Mouse (Mus musculus) right cerebral cortex, postnatal 10 days (tissue): Measurements from ENCODE around the gene Hsd17b3.

Source experiments
- DNase-seq, 2 experiments: peaks; one replicate each; pipeline ENCODE4 v3.0.0; 2021; ENCODE audit warnings: low spot score in 2 of 2

Hsd17b3 gene

DNA sequence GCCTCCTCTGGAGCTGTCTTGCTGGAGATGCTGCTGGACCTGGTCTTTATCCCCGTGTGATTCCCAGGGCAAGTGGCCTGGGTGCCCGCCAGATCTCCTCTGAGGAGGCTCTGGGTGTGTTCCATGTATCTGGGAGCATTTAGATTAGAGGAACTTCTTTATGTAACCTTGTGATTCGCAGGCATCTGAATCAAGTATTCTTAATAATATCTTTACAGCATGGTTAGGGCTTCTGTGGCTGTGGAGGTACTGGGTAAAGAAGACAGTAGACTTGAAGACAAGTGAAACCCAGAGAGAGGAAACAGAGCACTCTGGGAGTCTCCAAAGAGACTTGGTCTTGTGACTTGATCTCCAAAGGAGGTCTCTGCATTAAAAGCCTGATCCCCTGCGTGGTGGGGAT is at the start of gene Hsd17b3:
Hsd17b3 (minus strand) TSS at position 101 of the 400 bp plus-strand sequence.
- no peak for DNase-seq

DNA sequence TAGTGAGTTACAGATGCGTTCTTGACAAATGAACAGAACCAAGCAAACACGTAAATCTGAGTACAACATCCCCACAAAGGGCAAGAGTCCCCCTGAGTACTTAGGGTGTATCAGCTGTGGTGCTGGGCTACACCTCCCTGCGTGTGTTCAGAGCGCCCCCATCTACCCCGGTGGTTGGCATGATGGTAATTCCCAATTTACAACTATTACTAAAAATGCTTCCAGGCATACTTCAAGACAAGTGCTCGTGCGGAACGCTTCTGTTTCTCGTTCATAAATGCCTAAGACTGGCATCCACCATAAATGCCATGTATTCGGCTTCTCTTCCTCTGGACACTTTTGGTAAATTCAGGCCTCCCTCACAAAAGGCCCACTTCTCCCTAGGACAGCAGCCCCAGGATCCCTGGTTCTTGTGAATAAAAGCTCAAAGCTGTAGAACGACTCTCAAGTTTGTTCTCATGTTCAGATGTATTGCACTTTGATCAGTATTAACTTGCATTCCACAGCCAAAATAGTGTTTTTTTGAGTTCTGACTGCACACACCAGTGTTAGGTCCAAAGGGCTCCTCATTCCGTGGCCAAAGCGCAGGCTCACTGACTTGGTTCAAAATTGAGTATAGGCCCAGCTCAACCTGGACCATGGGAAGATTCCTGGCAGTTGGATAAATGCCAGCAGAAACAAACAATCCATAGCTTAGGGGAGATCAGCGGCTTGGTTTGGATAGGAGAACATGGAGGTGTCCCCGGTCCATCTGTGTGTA is 40.8 kb upstream of the Hsd17b3 start:
- peak; percentile 30 to 44 for DNase-seq

DNA sequence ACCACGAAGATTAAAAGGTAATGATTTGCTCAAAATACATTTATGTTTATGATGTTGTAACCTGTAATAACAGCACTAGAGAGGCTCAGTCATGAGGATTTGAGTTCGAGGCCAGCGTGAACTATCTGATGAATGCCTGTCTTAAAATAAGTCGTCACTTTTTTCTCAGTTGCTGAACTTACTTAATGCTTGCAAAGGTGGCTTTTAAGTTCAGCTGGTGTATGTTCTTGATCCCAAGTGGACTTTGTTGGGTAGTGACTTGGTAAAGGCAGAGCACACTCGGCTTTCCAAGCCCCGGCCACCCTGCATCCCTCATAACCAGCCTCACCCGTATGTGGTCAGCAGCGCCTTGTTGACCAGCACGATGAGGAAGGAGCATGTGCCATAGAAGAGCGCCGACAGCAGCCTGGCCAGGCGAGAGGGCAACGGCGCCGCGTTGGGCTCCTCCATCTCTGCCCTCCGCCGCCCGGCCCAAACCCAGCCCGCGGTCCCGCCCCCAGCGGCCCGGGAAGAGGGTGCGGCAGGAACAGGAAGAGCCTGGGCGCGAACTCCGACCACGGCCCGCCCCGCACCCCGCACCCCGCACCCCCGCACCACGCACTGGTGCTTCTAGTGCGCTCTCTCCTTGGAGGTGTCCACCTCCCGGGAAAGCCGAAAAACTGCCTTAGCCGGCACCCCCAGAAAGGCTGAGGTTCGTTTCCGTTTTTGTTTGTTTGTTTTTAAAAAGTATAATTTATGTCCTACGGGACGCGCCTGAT is 40.0 kb upstream of the Hsd17b3 start, which contains the start of gene Slc35d2:
Slc35d2 (minus strand) TSS at position 511 of the 758 bp plus-strand sequence.
- DNase-seq = peak in 1 of 2 experiments; percentile 35

DNA sequence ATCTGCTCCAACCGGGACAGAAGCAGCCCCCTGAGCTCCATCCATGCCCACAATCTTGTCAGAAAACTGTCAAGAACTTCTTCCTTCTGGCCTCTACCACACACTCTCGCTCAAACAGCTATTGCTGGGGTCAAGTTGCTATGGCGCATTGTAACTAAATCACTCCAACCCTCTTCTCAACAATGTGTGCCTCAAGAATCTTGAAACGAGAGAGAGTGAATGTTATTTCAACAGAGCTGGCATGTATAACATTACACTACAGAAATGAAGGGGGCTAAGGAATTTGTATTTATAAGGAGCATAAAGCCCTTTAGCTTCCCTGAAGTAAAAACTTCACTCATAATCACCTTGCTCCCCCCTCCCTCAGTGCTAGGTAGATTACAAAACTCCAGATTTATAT is 37.3 kb upstream of the Hsd17b3 start:
- DNase-seq = no peak

DNA sequence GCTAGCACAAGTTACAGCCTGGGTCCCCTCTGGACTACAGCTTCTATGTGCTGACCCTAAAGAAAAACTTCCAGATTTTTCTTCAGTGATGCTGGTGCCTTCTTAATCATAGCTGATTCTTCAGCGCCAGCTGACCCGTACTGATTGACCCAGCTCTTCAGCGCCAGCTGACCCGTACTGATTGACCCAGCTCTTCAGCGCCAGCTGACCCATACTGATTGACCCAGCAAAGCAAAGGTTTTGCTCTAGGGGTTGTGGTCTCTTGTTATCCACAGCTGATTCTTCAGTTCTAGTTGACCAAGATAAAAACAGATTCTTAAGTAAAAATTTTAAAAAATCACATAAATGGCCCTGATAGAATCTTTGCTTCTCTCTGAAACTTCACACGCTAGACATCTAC is 35.9 kb upstream of the Hsd17b3 start:
- DNase-seq = no peak

DNA sequence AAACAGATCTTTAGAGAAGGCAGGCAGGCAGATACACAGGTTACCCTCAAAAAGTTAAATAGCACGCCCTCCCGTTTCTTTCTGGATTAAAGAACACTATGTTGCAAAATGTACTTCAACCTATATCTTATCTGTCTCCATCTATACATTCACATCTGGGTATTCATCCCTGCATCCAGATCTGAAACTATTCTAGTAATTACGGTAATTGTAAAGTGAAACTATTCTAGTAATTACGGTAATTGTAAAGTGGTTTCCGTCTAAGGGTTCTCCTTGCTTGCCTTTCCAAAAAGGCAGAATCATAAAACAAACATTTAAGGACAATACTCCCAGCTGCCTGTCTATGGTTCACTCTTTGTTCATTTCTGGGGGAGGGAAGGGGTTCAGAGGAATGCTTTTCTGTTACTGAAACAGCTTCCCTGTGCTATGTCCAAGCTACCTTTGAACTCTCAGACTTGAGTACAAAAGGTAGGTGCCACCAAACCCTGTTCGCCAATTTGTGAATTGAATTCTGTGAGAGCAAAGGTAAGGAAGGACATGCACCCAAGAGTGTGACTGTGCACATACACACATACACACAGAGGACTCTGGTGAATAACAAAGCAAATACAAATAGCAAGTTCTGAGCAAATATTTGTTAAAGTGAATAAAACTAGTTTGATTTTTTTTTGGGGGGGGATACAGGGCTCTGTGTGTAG is 34.6 kb upstream of the Hsd17b3 start:
- no peak for DNase-seq

DNA sequence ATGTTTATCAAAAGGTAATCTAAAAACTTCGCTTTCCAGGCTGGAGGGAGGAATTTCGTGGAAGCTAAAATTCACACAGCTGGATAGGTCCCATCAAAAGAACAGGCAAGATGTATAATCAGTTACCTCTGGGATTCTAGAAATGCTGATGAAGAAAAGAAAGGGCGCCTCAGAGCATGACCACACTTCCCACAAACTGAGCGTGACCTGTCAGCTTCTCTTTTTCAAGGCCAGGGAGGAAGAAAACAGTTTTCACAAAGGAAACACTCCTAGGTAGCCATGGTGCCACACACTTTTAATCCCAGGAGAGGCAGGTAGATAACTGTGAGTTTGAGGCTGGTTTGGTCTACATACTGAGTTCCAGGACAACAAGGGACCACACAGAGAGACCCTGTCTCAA is 31.7 kb upstream of the Hsd17b3 start:
- DNase-seq = no peak

DNA sequence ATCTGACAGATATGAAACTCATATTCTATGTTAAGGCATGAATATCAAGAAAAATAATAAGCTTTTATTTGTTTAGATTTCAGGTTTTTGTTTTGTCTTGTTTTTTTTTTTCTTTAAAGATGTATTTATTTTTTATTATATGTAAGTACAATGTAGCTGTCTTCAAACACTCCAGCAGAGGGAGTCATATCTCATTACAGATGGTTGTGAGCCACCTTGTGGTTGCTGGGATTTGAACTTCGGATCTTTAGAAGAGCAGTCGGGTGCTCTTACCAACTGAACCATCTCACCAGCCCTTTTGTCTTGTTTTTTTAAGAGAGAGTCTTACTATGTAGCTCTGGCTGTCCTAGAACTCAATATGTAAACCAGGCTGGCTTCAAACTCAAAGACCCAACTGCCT is 28.4 kb upstream of the Hsd17b3 start:
- no peak for DNase-seq

DNA sequence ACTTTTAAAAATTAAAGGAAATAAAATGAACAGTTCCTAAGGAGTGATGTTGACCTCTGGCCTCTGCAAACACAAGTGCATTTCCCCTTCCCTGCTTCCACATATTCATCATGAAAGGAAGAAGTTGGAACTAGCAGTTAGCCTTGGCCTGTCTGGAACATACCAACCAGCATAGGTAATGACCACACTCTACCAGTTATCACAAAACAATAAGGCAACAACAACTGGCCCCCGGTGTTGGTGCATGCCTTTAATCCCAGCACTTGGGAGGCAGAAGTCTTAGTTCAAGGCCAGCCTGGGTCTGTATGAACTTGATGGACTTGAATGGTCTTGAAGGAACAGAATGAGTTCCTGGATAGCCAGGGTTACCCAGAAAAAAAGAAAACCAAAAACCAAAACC is 21.4 kb upstream of the Hsd17b3 start:
- no peak for DNase-seq

DNA sequence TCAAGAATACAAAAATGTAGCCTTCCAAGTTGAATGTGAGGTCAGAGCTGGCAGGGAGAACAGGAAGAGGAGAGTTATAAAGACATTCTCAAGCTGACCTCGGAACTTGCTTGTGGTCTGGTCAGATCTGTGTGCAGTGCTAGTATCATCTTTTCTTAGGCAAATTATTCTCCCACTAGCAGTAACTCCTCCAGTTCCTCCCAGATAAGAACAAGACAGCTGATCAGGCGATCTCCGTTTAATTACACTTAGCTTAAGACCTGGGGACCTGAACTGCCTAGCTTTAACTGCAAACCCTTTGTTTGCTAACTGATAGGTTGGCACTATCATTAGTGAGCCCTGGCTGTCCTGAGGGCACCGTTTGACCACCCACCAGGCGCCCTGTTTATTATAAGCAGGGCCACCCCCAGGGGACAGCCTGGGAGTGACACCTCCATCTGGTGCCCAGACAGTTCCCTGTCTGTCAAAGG is 19.4 kb upstream of the Hsd17b3 start:
- no peak for DNase-seq

DNA sequence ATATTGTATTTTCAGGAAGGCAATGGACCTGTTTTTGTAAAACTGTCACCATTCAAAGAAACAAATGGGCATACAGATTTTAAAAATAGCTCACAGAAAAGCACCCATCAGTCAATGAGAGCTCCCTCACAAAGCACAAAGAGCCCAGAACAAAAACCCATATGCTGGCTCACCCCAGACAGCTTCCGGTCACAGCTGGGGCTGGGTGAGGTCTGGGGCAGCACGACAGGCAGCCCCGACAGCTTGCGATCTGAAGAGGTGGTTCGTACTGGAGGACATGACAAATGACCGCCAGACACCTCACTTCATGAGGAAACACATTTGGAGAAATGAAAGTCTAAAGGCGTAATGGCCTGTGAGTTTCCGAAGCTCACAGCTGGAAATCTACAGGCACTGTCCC is 18.5 kb upstream of the Hsd17b3 start:
- DNase-seq = no peak

DNA sequence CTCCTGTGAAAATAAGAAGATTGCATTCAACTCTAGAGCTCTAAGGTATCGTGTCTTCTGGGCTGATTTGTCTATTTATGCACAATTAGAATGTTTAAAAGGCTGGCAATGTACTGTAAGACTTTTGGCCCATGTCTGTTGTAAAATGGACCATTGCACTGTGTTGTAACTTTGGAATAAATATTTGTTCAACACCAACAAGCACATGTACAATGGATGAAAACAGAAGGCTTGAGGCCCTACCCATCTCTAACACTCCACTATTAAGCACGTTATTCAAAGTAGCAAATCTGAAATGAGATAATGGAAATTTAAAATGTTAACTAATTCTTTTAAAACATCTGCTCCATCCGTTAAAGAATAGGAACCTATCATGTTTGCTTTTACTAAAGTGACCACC is 18.1 kb upstream of the Hsd17b3 start:
- no peak for DNase-seq

DNA sequence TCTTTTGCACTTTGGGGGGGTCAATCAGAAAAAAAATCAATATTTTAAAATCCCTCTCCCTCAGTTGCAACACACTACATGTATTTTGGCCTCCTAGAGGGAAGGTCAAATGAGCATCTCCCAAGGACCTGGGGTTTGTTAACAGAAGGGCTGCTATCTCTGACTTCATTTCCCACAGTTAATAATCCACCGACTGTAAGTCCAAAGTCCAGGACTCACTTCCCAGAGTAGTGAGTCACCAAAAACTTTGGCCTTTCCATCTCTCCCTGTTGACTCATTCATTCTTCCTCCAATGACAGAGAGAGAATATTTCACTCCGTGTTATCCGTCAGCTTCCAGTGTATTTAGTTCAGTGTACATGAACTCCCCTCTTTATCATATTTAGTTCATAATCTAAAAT is 16.7 kb upstream of the Hsd17b3 start:
- no peak for DNase-seq

DNA sequence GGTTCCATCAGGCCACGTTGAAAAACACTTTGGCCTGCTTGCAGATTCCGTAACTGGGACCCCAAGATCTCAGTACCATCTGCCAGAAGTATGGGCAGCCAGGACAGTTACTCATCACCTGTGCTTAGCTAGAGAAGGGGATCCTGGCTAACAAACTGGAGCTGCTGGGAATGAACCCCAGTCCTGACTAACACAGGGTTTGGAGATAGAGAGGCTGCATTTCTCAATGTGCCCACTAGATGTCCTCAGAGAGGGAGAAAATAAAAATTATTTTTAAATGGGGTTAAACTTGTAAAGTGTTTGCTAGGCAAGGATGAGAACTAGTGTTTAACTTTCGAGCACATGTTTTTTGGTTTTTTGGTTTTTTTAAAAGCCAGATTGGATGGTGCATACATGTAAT is 11.2 kb upstream of the Hsd17b3 start:
- DNase-seq = peak in 1 of 2 experiments; percentile 54

DNA sequence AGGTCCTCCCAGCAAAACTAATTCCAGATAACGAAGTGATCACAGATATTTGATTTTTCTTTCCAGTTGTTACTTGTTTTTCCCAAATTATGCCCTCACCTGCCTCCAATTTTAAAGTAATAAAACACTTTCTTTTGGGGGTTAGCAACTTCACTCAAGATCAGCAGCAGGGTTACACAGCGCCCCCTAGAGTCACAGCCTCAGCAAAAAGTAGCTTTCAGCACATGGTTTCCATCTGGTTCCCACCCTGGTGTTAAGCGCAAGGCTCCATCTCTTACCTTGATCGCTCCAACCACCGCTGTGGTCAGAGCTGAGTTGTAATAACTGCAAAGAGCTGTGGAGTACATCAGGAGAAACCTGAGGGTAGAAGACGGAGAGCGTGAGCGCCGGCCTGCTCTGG is 10.0 kb upstream of the Hsd17b3 start:
- no peak for DNase-seq

DNA sequence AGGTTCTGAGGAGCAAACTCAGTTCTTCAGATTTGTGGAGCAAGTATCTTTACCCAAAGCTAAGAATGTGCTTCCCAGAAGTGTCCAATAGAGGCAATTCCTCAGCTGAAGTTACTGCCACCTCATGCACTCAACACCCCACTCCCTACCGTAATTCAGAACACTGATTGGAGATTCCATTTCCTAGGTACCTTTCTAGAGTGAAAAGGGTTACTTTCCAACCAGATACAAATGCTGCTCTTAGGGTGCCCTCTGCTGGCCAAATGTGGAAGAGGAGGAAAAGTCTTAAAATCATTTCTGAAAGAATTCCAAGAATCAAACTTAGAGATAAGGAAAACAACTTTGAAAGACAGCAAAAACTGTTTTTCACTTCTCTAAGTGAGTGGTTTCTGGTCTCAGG is 4.3 kb upstream of the Hsd17b3 start:
- DNase-seq = peak; percentile 65 to 83

DNA sequence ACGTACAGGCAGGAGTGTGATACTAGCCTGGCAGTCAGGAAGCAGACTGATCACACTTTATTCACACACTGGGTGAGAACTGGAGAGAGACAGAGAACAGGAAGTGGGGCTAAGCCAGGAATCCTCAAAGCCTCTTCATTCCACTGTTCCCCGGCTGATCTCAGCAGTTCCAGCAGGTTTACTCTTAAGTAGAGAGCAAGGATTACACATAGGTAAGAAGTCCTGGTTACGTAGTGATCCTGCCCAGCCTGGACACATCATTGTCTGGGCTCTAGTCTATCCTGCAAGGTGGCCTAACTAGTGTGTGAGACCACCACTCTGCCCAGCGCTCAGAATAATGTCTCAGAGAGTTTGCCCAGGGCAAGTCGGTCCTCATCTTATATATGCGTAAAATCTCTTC is 3.7 kb upstream of the Hsd17b3 start:
- no peak for DNase-seq

DNA sequence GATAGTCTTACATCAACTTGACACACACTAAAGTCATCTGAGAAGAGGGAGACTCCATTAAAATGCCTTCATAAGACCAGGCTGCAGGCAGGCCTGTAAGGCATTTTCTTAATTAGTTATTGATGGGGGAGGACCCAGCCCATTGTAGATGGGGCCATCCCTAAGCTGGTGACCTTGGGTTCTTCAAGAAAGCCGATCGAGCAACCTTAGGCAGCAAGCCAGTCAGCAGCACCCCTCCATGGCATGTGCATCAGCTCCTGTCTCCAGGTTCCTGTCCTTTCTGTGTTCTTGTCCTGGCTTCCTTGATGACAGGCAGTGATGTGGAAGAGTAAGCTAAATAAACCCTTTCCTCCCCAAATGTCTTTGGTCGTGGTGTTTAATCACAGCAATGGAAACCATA is 3.1 kb upstream of the Hsd17b3 start:
- no peak for DNase-seq

DNA sequence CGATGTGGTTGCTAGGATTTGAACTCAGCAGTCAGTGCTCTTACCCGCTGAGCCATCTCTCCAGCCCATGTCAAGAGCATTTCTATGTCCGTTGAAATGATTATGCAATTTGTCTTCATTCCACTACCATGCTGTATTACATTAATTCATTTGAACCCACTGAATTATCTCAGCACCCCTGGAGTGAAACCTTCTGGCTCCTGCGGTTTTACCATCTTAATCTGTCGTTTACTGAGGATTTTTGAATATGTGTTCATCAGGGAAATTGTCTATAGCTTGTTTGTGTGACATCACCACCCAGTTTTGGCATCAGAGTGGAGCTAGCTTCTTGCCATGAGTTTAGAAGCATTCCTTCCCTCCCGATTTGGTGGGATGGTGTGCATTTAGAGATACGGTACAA is 2.0 kb upstream of the Hsd17b3 start:
- DNase-seq = no peak

DNA sequence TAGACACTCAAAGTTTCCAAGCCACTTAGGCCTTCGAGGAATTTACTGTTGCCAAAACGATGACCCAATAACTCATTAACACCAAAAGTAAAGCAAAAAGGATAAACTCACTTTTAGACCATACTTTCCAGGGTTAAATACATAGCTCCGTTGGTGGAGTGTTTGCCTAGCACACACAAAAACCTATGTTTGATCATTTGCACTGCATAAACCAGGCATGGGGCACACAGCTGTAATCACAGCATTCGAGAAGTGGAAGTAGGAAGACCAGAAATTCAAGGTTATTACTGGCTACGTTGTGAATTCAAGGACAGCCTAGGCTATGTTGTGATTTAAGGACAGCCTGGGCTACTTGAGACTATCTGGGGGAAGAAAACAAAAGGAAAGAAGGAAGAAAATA is 1.2 kb upstream of the Hsd17b3 start:
- DNase-seq = no peak

DNA sequence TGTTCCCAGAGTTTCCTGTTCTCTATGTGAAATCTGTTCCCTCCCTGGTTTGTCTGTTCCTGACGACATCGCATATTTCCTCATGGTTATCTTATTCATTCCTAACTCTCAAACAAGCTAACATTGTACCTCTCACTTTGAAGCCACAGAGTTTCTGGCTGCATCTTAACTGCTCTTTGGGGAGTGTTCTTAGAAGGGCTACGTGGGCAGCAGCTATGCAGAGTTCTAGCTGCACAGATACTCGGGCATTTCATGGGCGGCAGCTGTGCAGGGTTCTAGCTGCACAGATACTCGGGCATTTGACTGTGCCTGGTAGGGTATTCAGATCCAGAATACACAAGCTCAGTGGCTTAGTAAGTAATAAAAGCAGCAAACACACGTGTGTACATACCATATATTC is 973 bp downstream of the Hsd17b3 start:
- DNase-seq = no peak

DNA sequence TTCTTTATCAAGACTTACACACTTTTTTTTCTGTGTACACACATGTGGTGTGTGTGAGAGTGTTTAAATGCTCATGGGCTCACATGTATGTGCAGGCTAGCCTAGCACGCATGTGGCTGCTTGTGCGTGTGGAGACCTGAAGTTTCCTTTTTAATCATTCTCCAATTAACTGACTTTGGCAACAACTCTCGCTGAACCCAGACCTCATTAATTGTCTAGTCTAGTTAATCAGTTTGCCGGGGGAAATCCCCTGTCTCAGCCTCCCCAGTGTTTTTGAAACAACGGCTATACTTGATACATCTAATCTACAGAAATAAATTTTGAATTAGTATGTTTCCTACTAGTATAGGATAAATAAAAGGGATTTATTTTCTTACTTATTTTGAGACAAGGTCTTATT is 3.0 kb downstream of the Hsd17b3 start:
- no peak for DNase-seq

DNA sequence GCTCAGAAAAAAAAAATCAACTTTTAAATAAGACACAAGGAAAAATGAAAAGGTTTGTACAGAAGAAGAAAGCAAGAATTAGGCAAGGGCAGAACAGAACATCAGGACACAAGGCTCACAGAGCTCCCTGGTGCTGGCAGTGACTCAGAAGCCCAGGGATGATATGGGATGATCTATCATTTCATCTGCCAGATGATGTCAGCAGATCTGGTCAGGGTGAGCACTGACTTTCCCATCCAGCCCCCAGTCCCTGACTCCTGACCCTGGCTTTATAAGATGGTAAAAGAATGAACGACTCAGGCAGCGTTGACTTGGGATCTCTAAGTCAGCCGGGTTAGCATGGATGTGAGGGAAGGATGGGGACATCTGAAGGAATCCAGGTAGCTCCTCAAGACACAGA is 5.7 kb downstream of the Hsd17b3 start:
- DNase-seq = no peak
